Mouse (Mus musculus) cerebellum, adult (tissue): ENCODE measurements around the gene D630039A03Rik.

Experiments
- ATAC-seq: cut with Nextera tagmentation; 2 replicates; pipeline ENCODE4 v1.9.2; 2017; ENCODE audit warnings: mild to moderate bottlenecking, moderate library complexity, mixed read lengths; ENCODE audit not compliant: insufficient number of reproducible peaks, low FRiP score, low TSS enrichment

The D630039A03Rik gene

DNA sequence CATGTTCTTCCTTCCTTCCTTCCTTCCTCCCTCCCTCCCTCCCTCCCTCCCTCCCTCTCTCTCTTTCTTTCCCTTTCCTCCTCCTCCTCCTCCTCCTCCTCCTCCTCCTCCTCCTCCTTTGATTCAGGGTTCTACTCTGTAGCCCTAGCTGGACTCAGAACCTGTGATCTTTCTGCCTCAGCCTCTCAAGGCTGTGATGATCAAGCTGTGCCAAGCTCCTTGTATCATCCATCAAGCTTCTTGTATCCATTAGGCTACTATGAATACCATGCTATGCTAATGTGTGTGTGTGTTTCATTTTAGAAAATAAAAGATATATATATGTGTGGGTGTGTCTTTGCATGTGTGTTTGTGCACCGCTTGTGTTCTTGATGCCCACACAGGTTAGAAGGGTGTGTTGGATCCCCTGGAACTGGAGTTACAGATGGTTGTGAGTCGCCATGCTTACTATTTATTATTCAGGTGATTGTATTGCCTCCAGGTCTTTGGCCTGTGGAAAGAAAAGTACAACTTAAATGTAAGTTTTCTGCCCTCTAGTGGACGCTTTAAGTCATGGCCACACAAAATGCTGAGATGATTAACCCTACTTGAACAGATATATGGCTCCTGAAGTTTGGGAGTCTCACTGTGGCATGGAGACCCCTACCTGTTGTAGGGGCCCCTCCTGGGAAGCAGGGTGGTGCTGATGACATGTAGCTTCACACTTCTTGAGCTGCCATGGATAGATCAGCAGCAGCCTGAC, 11.5 kb upstream of the D630039A03Rik start:
- ATAC-seq = peak; percentile 49; the same call in 1 of the 2 replicates

DNA sequence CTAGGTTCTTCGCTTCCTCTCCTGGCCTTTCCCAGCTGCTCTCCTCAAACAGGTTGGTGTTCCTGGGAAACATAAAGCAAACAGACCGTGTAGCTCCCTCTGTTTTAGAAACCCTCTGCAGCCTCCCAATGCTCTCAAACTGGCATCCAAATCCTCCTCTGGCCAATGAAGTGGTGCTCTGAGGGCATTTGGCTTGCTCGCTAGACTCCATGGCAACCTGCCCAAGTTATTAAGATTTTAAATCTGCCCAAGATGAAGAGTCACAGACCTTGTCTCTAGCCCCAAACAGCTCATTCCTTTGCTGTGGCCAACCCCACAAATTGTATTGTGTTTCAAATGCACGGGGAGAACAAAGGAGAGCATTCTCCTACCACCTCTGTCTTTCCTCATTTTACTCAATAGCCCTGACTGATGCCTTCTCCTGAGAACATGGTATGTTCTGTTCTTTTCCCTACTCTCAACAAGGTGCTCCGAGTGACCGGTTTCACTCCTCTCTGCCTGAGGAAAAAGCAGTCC, 8.5 kb upstream of the D630039A03Rik start:
- no peak for ATAC-seq

DNA sequence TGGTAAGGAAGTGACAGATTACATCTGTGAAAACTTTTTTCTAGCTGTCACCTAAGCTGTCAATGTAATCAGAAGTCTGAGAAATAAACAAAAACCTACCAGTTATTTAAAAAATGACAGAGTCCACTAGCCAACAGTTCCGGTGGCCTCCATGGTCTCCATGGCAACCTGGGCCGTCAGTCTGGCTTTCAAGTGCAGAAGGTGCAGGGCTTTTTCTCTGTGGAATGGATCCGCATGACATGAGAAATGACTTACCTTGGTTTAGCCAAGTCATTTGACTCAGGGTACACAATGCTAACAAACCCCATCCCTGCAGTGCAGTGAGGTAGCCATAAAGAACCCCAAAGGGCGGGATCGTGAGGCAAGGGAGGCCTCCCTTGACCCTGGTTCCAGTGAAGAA, 6.1 kb upstream of the D630039A03Rik start:
- no peak for ATAC-seq

DNA sequence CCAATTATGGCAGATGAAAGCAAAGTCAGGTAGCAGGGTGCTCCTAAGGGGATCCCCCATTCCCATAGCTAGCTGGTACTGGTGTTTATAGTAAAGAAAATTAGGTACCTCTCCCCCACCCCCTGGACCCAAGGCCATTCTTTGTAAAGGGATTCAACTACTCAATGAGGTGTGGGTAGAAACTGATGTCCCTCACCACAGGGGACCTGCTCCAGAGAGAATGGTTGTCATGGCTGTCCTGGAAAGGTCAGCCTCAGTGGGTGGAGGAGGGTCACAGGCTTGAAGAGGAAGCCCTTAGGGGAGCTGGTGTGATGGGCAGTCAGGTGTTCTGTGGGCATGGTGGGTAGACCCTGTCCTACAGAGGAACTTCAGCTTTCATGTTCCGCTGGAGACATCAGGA, 4.4 kb upstream of the D630039A03Rik start:
- ATAC-seq = no peak

DNA sequence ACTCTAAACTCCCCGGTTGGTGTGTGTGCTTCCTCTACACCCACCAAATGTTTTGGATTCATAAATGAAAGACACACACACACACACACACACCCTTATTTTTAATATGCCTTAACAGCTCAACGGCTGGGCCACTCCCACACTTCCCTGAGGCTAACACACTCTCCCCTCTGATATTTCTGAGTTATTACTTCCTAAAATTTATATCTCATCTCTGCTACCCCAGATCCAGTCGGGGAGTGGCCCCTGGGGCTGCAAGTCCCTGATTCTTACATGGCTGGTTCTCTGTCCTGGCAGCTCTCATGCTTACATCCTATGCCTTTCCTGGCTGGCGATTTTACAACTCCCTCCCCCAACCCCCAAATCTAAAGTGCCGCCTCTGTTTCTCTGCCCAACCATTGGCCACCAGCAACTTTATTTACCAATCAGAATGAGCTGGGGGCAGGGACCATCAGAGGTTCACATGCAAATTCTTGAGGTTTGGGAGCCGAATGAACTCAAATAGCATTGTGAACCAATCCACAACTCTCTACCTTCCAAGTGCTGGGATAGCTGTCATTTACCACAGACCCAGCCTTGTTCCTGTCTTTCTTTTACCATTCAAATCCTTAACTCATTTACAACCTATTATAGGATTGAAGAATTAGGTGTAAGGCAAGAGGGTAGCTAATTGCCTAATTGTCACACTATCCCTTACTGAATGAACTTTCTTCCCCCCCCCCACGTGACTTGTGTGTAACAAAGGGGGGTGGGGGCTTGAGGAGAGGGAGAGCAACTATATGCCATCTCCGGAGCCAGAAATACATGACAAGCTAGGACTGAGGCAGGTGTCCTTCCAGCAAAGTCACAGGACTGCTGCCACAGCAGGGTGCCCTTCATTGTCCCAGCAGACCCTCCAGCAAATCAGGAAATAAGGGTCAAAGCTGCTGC, 3.7 kb upstream of the D630039A03Rik start:
- ATAC-seq = no peak

DNA sequence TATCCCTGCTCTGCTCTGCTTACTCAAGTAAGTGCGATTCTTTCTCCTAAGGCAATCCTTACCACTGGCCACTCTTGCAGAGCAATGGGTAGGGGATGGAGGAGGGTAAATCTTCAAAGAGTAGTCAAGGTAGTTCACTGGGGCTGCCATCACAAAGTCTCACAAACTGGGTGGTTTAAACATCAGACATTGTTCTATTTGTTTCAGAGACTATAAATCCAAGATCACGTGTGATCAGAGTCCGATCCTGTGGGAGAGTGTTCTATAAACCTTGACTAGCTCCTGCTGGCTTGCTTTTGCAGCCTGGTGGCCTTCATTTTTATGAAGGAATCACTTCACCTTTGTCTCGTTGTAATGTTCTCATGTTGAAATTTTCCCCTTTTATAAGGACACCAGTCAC, 614 bp upstream of the D630039A03Rik start:
- ATAC-seq = no peak

DNA sequence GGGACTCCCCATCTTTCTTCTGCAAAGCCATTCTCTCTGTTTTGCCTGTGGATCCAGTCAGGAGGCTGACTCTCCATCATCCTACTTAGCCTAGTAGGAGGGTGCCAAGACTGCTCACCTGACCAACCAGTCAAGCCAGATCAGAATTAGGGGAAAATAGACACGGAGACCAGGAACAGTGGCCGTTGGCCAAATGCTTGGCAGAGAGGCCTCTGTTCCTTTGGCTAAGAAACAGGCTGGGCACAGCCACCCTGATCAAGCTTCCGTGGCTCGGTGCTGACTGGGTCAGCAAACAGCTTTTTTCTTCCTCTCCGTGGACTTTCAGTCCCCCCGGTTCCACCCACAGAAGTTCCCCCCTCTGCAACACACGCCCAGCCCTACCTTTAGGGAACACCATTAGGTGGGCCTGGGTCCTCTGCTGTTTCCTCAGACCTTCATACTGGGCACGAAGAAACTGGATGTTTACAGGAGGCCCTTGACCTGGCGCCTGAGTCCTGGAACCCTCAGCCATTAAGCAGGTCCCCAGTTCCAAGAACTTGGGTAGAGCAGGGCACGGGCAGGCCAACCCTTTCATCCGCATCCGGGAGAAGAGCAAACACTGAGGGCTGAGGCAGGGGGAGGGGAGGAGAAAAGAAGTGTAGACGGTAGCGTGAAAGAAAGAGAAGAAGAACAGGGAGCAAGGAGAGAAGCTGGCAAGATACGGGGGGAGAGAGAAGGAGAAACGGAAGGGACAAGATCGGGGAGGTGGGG, 706 bp downstream of the D630039A03Rik start:
- peak; percentile 88 for ATAC-seq

DNA sequence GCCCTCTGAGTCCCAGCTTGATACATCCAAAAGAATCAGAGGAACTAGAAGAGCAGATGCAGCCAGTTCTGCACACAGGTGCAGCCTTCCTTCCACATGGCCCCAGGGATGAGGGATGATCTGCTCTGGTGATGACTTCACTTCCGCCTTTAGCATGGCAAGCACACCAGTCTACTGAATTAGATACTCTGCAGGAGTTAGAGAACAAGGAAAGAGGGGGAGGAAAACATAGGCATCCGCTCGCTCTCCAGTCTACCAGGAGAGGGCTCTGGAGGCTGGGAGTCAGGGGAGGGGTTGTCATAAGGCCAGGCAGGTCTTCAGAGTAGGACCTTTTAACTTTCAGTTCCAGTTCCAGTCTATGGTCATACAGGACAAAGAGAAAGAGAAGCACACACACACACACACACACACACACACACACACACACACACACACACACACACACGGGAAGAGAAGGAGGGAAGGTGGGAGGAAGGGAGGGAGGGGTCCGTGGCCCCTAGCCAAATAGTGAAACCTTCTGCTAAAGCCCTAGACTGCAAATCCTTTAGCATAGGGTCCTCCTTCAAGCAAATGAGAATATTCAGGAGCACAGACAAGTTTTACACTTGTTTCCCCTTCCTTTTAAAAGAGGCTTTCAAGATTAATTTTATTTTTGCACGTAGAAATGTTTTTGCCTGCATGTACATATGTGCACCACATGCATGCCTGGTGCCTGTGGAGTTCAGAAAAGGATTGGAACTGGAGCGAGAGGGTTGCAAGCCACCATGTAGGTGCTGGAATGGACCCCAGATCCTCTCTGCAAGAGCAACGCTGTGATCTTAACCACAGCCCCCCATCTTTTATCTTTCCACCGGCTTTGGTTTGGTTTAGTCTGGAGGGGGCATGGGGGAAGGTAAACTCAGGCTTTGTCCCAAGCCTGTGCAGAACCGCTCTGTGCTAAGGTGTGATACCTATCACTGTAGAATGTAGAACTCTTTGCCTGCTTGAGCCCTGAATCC, 1.6 kb downstream of the D630039A03Rik start:
- no peak for ATAC-seq

DNA sequence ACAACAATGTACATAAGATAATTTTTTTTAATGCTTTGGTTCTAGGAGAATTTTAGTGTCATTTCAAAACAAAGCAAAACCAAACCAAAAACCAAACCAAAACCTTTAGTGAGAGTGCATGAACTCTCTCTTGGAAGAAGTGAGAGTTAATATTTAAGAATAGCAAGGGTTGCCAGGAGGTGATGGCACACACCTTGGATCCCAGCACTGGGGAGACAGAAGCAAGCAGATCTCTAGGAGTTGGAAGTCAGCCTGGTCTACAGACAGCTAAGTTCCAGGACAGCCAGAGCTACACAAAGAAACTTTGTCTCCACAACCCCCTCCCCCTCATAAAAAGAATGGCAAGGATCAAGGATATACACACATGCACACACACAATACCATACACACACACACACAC, 3.1 kb downstream of the D630039A03Rik start:
- ATAC-seq = no peak

DNA sequence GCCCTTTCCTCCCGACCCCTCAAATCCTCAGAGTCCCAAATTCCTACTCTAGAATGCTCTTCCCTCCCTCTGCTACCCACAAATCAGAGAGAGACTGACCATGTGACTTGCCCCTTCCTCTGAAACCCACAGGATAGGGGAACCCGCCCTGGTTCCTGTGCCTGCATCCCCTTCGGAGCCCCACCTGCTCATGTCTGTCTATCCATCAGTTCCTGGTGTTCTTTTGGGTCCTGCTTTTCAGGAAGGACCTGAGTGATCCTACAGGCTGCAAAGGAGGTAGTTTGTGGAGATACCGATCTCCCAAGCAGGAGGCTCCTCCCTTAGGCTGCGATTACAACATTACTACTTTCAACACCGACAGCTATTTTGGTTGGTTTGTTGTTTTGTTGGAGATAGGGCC, 7.2 kb downstream of the D630039A03Rik start:
- ATAC-seq = no peak

DNA sequence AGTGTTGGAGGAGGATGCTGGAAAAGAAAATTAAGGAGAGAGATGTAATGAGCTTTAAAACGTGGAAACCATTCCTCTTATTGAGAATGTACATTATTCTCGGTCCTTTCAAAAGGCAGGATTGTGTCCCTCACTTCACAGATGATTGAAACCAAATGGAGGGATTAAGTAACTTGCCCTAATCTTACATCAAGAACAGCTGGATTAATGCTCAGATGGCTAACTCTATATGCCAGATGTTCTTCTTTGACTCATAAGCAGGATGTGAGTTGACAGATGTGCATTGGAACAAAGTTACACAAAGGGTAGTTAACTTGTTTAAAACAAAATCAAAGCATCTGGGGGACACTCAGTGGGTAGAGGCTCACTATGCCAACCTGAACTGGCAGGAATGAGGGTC, 9.4 kb downstream of the D630039A03Rik start:
- no peak for ATAC-seq

DNA sequence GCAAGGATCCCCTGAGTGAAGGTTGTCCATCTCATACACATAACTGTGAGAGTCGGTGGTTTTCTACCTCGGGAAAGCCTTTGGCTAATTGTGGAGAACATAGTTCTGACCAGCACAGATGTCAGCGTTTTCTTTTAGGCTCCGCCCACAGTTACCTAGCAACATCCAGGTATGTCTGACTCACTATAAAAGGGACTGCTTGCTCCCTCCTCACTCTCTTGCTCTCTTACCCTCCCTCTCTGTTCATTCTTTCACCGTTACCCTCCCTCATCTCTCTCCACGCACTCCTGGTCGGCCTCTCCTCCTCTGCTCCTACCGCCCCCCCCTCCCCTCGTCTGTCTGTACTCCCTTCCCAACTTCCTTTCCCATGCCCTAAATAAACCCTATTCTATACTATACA, 11.5 kb downstream of the D630039A03Rik start:
- no peak for ATAC-seq

DNA sequence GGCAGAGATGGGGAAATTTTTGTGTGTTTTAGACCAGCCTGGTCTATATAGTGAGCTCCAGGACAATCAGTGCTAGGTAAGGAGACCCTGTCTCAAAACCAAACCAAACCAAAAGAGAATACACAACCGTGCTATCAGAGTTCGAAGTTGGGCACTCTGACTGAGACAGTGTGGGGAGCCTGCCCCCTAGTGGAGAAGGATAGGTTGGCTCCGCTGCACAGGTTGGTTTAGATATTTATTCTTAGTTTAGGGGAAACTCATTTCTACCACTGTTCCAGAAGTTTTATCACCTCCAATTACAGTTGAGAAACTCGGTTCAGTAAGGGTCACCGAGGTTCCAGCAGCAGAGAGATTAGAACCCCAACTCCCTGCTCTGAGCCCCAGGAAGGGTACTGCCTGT, 11.9 kb downstream of the D630039A03Rik start:
- ATAC-seq = peak; percentile 58; the same call in 1 of the 2 replicates

DNA sequence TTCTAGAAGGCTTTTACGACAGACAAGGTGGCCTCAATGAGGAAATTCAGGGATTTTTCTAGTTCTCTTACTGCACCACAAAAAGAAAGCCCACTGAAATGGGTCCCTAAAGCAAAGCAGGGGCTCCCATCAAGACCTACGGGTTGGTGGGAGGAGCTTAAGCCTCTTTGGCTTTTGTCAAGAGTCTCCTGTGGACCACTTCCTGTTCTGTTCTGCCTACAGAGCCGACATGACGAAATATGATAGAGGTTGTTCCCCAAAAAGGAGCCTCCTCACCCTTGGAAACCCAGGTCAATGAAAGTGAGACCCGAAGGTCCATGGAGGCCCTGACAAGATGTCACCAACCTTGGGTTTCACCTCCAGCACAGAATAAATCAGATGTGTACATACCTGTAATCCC, 13.5 kb downstream of the D630039A03Rik start:
- no peak for ATAC-seq

DNA sequence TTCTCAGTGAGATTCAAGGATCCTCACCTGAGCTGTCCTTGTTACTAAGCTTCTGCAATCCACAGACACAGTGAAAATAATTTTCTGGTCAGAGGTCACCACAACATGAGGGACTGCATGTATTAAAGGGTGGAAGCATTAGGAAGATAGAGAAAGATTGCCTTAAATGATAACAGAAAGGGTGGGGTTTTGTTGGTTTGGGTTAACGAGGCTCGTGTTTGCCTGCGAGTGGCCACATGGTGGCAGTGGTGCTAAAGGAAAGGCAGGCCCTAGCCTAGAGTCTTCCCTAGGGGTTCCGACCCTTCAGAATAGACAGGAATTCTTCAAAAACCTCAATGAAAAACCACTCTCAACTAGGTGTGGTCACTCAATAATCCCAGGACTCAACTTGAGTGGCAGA, 14.9 kb downstream of the D630039A03Rik start:
- ATAC-seq = peak; percentile 52; the same call in 1 of the 2 replicates

DNA sequence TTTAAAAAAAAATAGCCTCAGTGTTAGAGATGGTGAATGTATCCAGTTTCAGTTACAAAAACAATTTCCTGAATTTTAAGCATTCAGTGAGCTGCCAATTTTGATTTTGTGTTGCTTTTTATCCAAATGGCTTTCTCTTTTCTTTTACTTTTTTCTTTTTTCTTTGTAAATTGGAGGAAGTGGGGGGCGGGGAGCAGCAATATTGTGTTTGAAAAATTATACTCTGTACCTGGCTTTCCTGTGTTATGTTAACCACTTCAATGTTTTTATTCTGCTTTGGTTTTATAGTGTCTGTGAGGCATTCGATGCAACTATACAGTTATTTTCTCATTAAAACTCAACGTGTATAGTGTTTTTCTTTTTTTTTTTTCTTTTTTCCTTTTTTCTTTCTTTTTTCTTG, 19.5 kb downstream of the D630039A03Rik start:
- no peak for ATAC-seq

DNA sequence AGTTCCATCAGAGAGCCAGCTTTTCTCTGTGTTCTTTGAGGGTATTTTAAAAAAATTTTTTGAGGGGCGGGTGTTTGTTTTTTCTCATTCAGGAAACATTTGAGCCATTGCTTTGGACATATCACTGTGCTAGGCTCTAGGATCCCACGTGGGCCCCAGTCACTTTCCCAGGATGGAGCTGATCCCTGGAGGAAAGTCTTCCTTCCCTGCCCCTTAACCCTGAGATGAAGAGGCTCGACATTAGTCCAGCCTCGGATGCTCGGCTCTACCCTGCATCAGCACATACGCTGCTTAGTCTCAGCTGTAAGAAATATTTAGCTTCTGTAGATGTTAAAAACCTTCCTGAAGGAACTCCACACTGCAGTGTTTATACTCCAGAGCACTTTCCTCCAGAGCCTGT, 20.2 kb downstream of the D630039A03Rik start:
- no peak for ATAC-seq

DNA sequence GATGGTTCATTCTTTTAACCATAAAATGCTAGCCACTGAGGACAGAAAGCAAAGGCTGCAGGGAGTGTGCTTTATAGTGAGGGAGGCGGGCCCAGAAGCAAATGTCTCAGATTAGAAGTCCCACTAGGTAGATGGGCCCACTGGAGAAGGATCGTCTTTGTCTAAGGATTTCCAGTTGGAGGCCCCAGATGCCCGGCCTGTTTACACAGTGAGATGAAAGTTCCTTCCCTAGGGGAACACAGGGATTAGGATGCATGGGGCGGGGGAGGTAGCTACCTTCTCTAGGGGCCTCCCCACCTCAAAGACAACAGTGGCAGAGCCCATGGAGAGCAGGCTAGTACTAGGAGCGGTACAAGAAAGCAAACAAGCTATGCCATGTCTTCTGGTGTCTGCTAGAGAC, 21.0 kb downstream of the D630039A03Rik start:
- ATAC-seq = no peak

DNA sequence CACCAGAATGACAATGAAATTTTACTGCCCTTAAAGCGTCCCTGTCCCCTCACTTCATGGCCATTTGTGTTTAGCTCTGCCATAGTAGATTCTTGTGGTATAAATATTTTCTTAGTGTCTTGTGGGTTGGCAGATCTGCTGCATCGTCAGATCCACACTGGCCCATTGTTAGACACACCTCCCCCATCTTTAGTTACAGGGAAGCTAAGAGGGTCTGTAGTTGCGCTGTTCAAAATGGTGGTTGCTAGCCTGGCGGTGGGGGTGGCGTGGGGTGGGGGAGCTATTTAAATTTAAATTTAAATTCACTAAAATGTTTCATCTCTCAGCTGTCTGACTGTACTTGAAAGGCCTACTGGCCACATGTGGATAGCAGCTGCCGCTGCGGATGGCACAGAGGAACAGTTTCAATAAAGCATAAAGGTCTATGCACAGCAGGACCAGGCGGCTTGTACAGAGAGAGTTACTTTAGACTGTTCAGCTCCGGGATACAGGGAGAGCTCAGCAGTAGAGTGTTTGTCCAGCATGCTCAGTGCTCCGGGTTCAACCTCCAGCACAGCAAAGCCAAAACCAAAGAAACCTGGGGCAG, 24.0 kb downstream of the D630039A03Rik start:
- no peak for ATAC-seq
